ENCODE assay signal across 22 mouse cellular contexts in the genomic region with DNA sequence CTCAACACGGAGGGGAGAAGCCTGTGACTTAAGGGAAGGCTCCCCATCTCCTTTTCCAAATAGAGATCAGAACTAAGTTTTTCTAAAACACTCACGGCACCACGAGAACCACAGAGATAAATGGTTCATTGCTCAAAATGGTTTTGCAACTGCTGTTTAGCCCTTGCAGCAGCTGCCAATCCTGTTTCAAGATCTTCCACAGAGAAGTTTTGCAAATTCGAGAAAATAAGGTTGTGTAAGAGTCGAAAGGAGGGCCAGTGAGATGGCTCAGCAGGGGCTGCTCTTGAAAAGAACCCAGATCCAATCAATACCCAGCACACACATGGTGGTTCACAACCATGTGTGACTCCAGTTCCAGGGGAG. TPM values are rescaled to one million over a fixed set of nuclear protein-coding genes. Genes with fewer than 3 reads are reported as not detected.
DNase-seq lines count a peak whose midpoint lies in the region; ATAC-seq and TF ChIP-seq lines count a peak whose summit lies in the region.
"Had no signal": no experiment of that assay in that cellular context is flagged by ENCODE, and none has a peak within 500 bp of the region (broad histone marks: within the 10 kb centered on the region; RNA-seq: fewer than 3 reads in every experiment).

No protein-coding gene starts in this region.

- TF ChIP-seq POLR2A in heart, adult 2 months (IDR thresholded peaks at IDR 0.05; ENCODE audit: insufficient read depth, low read depth, low read length), result no peak

- H3K4me1 ChIP-seq in heart, adult 2 months (ENCODE audit: control insufficient read depth, insufficient read depth, low read length), result no peaks in the 10 kb centered on the region; the same call in 1 of the 2 replicates
- H3K4me1 ChIP-seq in liver, postnatal 0 days (ENCODE audit: insufficient read depth), result peaks cover 8% of the 10 kb centered on the region
- 0 out of 2 replicates have a peak, but pooled peaks cover 2% of the 10 kb centered on the region for H3K4me1 ChIP-seq in liver, embryonic 12.5 days
- H3K4me1 ChIP-seq: forebrain, embryonic 13.5 days; hindbrain, embryonic 10.5 days had no signal

- no peaks in the 10 kb centered on the region for H3K36me3 ChIP-seq in heart, adult 2 months (ENCODE audit: control insufficient read depth, insufficient read depth, low read length)
- peaks cover 32% of the 10 kb centered on the region for H3K36me3 ChIP-seq in liver, postnatal 0 days (replicated peaks; ENCODE audit: insufficient read depth, low read length)
- H3K36me3 ChIP-seq in liver, embryonic 12.5 days, result peaks cover 82% of the 10 kb centered on the region
- H3K36me3 ChIP-seq: neural tube, embryonic 15.5 days had no signal

- DNase-seq in heart, adult 2 months, result no peak
- no peak for DNase-seq in heart, postnatal 36 days
- DNase-seq in liver, postnatal 0 days, result no peak
- DNase-seq in adipocyte (ENCODE audit: low spot score), result peak; percentile 81
- no peak for DNase-seq in embryo, embryonic 11 days
- no peak for DNase-seq in kidney, postnatal 36 days
- DNase-seq: cerebellum, adult 2 months; gastrocnemius, postnatal 14 days; kidney, adult 11 months; layer of hippocampus, postnatal 36 days; lung, embryonic 14.5 days; right cerebral cortex, postnatal 14 days; spleen, adult 18-20 months; thymus, adult 2 months had no signal

- 65% methylated on average over 5 of the region's 5 CpGs for WGBS in heart, adult 2 months
- 44% methylated on average over 5 of the region's 5 CpGs for WGBS in liver, postnatal 0 days (ENCODE audit: insufficient replicate concordance)
- WGBS in liver, embryonic 12.5 days (ENCODE audit: insufficient replicate concordance), result 62% methylated on average over 5 of the region's 5 CpGs

- H3K9me3 ChIP-seq in liver, postnatal 0 days (ENCODE audit: low read length), result no peaks in the 10 kb centered on the region
- H3K9me3 ChIP-seq in liver, embryonic 12.5 days (replicated peaks), result no peaks in the 10 kb centered on the region
- H3K9me3 ChIP-seq: forebrain, embryonic 13.5 days; hindbrain, embryonic 10.5 days; neural tube, embryonic 15.5 days had no signal

- ATAC-seq in liver, postnatal 0 days, result no peak
- ATAC-seq in liver, embryonic 12.5 days, result no peak
- peak; percentile 61 for ATAC-seq in megakaryocyte, adult 5-6 weeks (ENCODE audit: poor library complexity, severe bottlenecking)
- ATAC-seq: forebrain, embryonic 13.5 days; midbrain, embryonic 16.5 days had no signal

- H3K27me3 ChIP-seq in heart, adult 2 months (ENCODE audit: control insufficient read depth, insufficient read depth, low read length), result no peaks in the 10 kb centered on the region
- no peaks in the 10 kb centered on the region for H3K27me3 ChIP-seq in liver, postnatal 0 days (ENCODE audit: insufficient read depth, low read length)
- H3K27me3 ChIP-seq in liver, embryonic 12.5 days (replicated peaks), result no peaks in the 10 kb centered on the region
- H3K27me3 ChIP-seq: forebrain, embryonic 13.5 days; neural tube, embryonic 15.5 days had no signal

- H3K27ac ChIP-seq in heart, adult 2 months, result peak overlapping the region; percentile 61
- no peak overlapping the region for H3K27ac ChIP-seq in liver, postnatal 0 days (ENCODE audit: low read depth)
- no peak overlapping the region for H3K27ac ChIP-seq in liver, embryonic 12.5 days
- H3K27ac ChIP-seq: forebrain, embryonic 13.5 days; hindbrain, embryonic 10.5 days; kidney, postnatal 0 days; neural tube, embryonic 15.5 days had no signal

- H3K9ac ChIP-seq in heart, adult 2 months (ENCODE audit: low read depth, low read length), result no peak overlapping the region
- H3K9ac ChIP-seq in liver, postnatal 0 days (replicated peaks), result no peak overlapping the region
- no peak overlapping the region for H3K9ac ChIP-seq in liver, embryonic 12.5 days
- H3K9ac ChIP-seq: forebrain, embryonic 13.5 days; lung, embryonic 14.5 days; neural tube, embryonic 15.5 days had no signal

- H3K79me2 ChIP-seq in heart, adult 2 months (replicated peaks; ENCODE audit: control insufficient read depth, insufficient read depth, low read length), result no peaks in the 10 kb centered on the region

- H3K4me2 ChIP-seq in liver, postnatal 0 days (ENCODE audit: low read depth, low read length), result 0 out of 2 replicates have a peak overlapping the region, but pooled peaks have one; percentile 22
- H3K4me2 ChIP-seq in liver, embryonic 12.5 days, result no peak overlapping the region
- H3K4me2 ChIP-seq: forebrain, embryonic 13.5 days; lung, embryonic 14.5 days; neural tube, embryonic 15.5 days had no signal

- no peak overlapping the region for H3K4me3 ChIP-seq in heart, adult 2 months
- H3K4me3 ChIP-seq in liver, postnatal 0 days (ENCODE audit: low read depth, low read length), result no peak overlapping the region
- H3K4me3 ChIP-seq in liver, embryonic 12.5 days, result no peak overlapping the region
- H3K4me3 ChIP-seq: erythroblast, embryonic 14.5 days; forebrain, embryonic 13.5 days; hindbrain, embryonic 10.5 days; neural tube, embryonic 15.5 days had no signal

- intact Hi-C loops in heart, adult 2 months (cut with DNase I), result loop anchor here (2.0 to 10.0 kb wide), 2 partner anchors 139 to 233 kb away; no protein-coding TSS in a partner anchor
- intact Hi-C loops in heart, postnatal 36 days (cut with DNase I), result loop anchor here (2.0 to 5.0 kb wide), 2 partner anchors 31 to 121 kb away; no protein-coding TSS in a partner anchor

- no peak for TF ChIP-seq EP300 in heart, adult 2 months (IDR thresholded peaks at IDR 0.05; ENCODE audit: insufficient read depth, low read depth, low read length)
- no peak for TF ChIP-seq EP300 in liver, postnatal 0 days (IDR thresholded peaks at IDR 0.05; ENCODE audit: low read depth)

- no peak for TF ChIP-seq CTCF in heart, adult 2 months (IDR thresholded peaks at IDR 0.05)
- no peak for TF ChIP-seq CTCF in liver, postnatal 0 days (IDR thresholded peaks at IDR 0.05; ENCODE audit: low read depth)

RNA-seq across cellular contexts. Expression of a gene that starts 32.8 kb away (rescaled TPM):
- total RNA-seq in heart, adult 2 months (2021), result 100 to 1,000 TPM; 325 to 363 TPM
- 104 and 173 TPM in 2 replicates for polyA plus RNA-seq in heart, adult 2 months (2012; rRNA removed)
- total RNA-seq in heart, postnatal 36 days (2021), result 100 to 1,000 TPM; 271 to 285 TPM
- polyA plus RNA-seq in liver, postnatal 0 days (2015; fragmentation: Nextera tagmentation; extraction: Ambion mirVana), result 3.0 and 3.3 TPM in 2 replicates
- polyA plus RNA-seq in liver, embryonic 12.5 days (2016; fragmentation: Nextera tagmentation; extraction: Ambion mirVana), result 10.1 and 11.1 TPM in 2 replicates
- 56.7 and 64.1 TPM in 2 replicates for total RNA-seq in megakaryocyte, adult 5-6 weeks (2015)
- 70.2 and 71.2 TPM in 2 replicates for total RNA-seq in megakaryocyte, adult 5-6 weeks (2017)

RNA-seq across cellular contexts. Expression of a gene that starts 36.3 kb away (rescaled TPM):
- 10 to 100 TPM; 15.5 to 16.7 TPM for total RNA-seq in heart, adult 2 months (2021)
- 9.2 and 19.5 TPM in 2 replicates for polyA plus RNA-seq in heart, adult 2 months (2012; rRNA removed)
- total RNA-seq in heart, postnatal 36 days (2021), result 10 to 100 TPM; 15.6 to 18.7 TPM
- polyA plus RNA-seq in liver, postnatal 0 days (2015; fragmentation: Nextera tagmentation; extraction: Ambion mirVana), result 87.7 and 87.9 TPM in 2 replicates
- polyA plus RNA-seq in liver, embryonic 12.5 days (2016; fragmentation: Nextera tagmentation; extraction: Ambion mirVana), result 80.8 and 81.1 TPM in 2 replicates
- 57.2 and 72.8 TPM in 2 replicates for total RNA-seq in megakaryocyte, adult 5-6 weeks (2015)
- 28.1 and 28.6 TPM in 2 replicates for total RNA-seq in megakaryocyte, adult 5-6 weeks (2017)
